Mouse (Mus musculus) ES-Bruce4 (cell line): ENCODE results near the gene Raf1. TPM values are rescaled to one million over a fixed set of nuclear protein-coding genes. Genes with fewer than 3 reads are reported as not detected.

Source experiments
- H3K27ac ChIP-seq: 2 replicates; pipeline ENCODE4 v1.5.1; 2012; ENCODE audit warnings: low read length, inconsistent platforms; ENCODE audit not compliant: insufficient read depth
- H3K27me3 ChIP-seq: 2 replicates; pipeline ENCODE4 v1.6.1; 2012; ENCODE audit warnings: mild to moderate bottlenecking, low read length, inconsistent platforms; ENCODE audit not compliant: control insufficient read depth, poor library complexity, insufficient read depth, severe bottlenecking
- H3K36me3 ChIP-seq: 2 replicates; pipeline ENCODE4 v1.6.1; 2012; ENCODE audit warnings: inconsistent platforms, mild to moderate bottlenecking, low read length, moderate library complexity; ENCODE audit not compliant: control insufficient read depth, poor library complexity, insufficient read depth, severe bottlenecking
- H3K4me1 ChIP-seq: one replicate; pipeline ENCODE4 v1.8.1; 2011; ENCODE audit warnings: low read length; ENCODE audit not compliant: control insufficient read depth, insufficient read depth
- H3K4me3 ChIP-seq: 2 replicates; pipeline ENCODE4 v1.5.1; 2011; ENCODE audit warnings: low read depth, mild to moderate bottlenecking, low read length
- H3K9ac ChIP-seq: 2 replicates; pipeline ENCODE4 v1.6.1; 2012; ENCODE audit warnings: low read depth, mild to moderate bottlenecking, inconsistent platforms; ENCODE audit not compliant: poor library complexity, severe bottlenecking
- H3K9me3 ChIP-seq: replicated peaks from 2 replicates; pipeline ENCODE4 v1.6.1; 2012; ENCODE audit warnings: mild to moderate bottlenecking, low read length, inconsistent platforms; ENCODE audit not compliant: control insufficient read depth, poor library complexity, insufficient read depth, severe bottlenecking
- CTCF ChIP-seq: IDR thresholded peaks from one replicate; pipeline ENCODE4 v1.8.1; 2011; ENCODE audit warnings: low read depth, low read length
- EP300 ChIP-seq: IDR thresholded peaks from 2 replicates; pipeline ENCODE4 v1.6.1; 2011; ENCODE audit warnings: low read depth, low read length; ENCODE audit not compliant: insufficient read depth
- POLR2A ChIP-seq: IDR thresholded peaks from one replicate; pipeline ENCODE4 v1.8.1; 2011; ENCODE audit warnings: low read length; ENCODE audit not compliant: insufficient read depth
- polyA plus RNA-seq: library from polyadenylated mRNA; stranded (reverse); fragments of >200 nt; gene quantifications from 2 replicates; pipeline ENCODE4 v1.2.4, GENCODE M21; 2011; ENCODE audit warnings: low read depth; ENCODE audit not compliant: missing spikeins, insufficient read depth, insufficient read length

The Raf1 gene
- polyA plus RNA-seq, 1 experiment: 81.1 TPM

GRCm38 (mm10) chr6:115613793-115614192 is 62.6 kb downstream of the Raf1 start:
- Histone ChIP-seq H3K4me1 (no peaks in the 10 kb centered on the region), H3K4me3 (no peak overlapping the region), H3K27me3 (no peaks in the 10 kb centered on the region), H3K27ac (no peak overlapping the region), H3K9ac (no peak overlapping the region), H3K9me3 (no peaks in the 10 kb centered on the region), H3K36me3 (peaks cover 36% of the 10 kb centered on the region)
- TF ChIP-seq CTCF (no peak), POLR2A (no peak), EP300 (no peak)

- H3K9ac ChIP-seq: no peak overlapping the region
- H3K27me3 ChIP-seq: no peaks in the 10 kb centered on the region
- H3K4me3 ChIP-seq: no peak overlapping the region
- TF ChIP-seq POLR2A (no peak), CTCF (no peak), EP300 (no peak)
- H3K4me1 ChIP-seq: no peaks in the 10 kb centered on the region
- H3K9me3 ChIP-seq: no peaks in the 10 kb centered on the region
- H3K27ac ChIP-seq: no peak overlapping the region
- peaks cover 22% of the 10 kb centered on the region for H3K36me3 ChIP-seq
Observed at GRCm38 (mm10) chr6:115610301-115610700, 66.1 kb downstream of the Raf1 start.

DNA sequence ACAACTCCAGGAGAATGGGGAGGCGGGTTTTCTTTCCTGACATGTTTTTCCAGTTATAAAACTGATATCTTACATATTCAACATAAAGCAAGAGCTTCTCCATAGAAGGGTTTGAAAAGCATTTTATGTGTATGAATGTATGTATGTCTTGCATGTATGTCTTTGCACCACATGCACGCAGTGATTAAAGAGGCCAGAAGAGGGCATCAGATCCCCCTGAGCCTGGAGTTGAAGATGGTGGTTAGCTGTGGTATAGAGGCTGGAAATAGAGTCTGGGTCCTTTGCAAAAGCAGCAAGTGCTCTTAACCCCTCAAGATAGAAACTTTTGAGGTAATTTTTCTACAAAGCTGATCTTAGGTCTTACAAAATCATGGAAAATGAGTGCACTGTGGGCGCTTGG is 67.3 kb downstream of the Raf1 start:
- H3K4me1 ChIP-seq: no peaks in the 10 kb centered on the region
- TF ChIP-seq CTCF: peak; percentile 28
- no peak for TF ChIP-seq EP300
- TF ChIP-seq POLR2A: no peak
- no peaks in the 10 kb centered on the region for H3K27me3 ChIP-seq
- H3K9me3 ChIP-seq: no peaks in the 10 kb centered on the region
- no peak overlapping the region for H3K27ac ChIP-seq
- no peak overlapping the region for H3K4me3 ChIP-seq
- no peak overlapping the region for H3K9ac ChIP-seq
- H3K36me3 ChIP-seq: peaks cover 17% of the 10 kb centered on the region

GRCm38 (mm10) chr6:115607429-115607828 is 69.0 kb downstream of the Raf1 start:
- TF ChIP-seq CTCF: no peak
- no peak for TF ChIP-seq EP300
- TF ChIP-seq POLR2A: no peak
- no peak overlapping the region for H3K4me3 ChIP-seq
- H3K9ac ChIP-seq: no peak overlapping the region
- no peaks in the 10 kb centered on the region for H3K4me1 ChIP-seq
- no peaks in the 10 kb centered on the region for H3K9me3 ChIP-seq
- peaks cover 11% of the 10 kb centered on the region for H3K36me3 ChIP-seq
- H3K27ac ChIP-seq: no peak overlapping the region
- no peaks in the 10 kb centered on the region for H3K27me3 ChIP-seq

DNA sequence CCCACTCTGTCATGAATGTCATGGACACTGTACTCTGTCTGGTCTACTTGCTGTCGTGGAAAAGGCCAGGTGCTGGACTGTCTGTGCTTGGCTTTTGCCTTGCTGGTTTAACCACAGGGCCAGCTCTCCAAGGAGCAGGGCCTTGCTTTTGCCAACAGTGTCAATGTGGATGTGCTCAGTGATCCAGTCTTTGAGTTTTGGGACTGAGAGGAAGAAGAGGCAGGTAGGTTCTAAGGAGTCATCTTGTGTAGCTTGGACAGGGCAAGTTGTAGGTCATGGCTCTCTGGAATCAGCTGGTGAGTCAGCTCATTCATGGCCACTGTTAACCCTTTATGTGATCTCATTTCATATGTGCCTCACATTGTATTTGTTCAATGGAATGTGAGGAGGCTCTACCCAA is 70.0 kb downstream of the Raf1 start:
- no peak overlapping the region for H3K27ac ChIP-seq
- H3K9me3 ChIP-seq: no peaks in the 10 kb centered on the region
- H3K36me3 ChIP-seq: peaks cover 11% of the 10 kb centered on the region
- no peak overlapping the region for H3K9ac ChIP-seq
- no peaks in the 10 kb centered on the region for H3K4me1 ChIP-seq
- H3K27me3 ChIP-seq: no peaks in the 10 kb centered on the region
- TF ChIP-seq CTCF: no peak
- no peak for TF ChIP-seq POLR2A
- no peak for TF ChIP-seq EP300
- H3K4me3 ChIP-seq: no peak overlapping the region

DNA sequence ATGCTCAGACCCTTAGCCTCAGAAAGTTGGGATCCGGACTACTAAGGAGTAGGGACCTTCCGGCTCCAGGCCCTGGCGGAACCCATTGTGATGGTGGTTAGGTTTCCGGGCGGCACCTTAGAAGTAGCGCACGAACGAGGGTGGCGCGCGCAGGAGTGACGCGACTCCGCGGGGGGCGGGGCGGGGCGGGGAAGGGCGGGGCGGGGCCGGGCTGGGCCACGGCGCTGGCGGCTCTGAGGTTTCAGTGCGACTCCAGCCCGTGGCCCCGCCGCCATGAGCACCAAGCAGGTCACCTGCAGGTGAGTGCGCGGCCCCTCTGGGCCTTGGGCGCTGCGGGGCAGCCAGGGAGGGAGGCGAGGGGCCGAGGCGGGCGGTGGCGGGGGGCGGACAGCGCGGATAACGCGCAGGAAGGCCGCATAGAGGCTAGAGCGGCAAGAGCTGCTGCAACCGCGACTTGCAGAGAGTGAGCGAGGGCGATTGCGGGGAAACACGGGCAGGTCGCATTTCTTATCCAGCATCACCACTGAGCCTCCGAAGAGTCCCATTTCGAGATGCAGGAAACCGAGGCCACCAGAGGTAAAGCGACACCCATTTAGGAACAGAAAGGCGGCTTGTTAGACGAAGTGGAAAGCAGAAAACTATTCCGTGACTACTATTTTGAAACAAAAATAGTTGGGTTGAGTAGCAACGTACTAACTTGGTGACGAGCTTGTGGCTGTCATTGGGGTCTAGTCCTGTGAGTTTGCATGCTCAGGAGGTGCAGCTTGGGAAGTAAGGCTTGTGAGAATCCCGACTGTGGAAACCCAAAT is 74.5 kb downstream of the Raf1 start, which contains the start of gene Mkrn2:
Mkrn2 (plus strand) TSS at position 188 of the 809 bp plus-strand sequence.
- Histone ChIP-seq H3K36me3 (no peaks in the 10 kb centered on the region), H3K27ac (no peak within 1 kb of the TSS), H3K4me3 (peak within 1 kb of the TSS; percentile 100), H3K27me3 (no peaks in the 10 kb centered on the region), H3K9ac (peak within 1 kb of the TSS; percentile 97), H3K4me1 (no peaks in the 10 kb centered on the region), H3K9me3 (no peaks in the 10 kb centered on the region)
- 0 out of 2 replicates have a peak, but pooled peaks have one; percentile 37 for TF ChIP-seq EP300
- peak; percentile 41 for TF ChIP-seq POLR2A
- TF ChIP-seq CTCF: no peak
